Mouse (Mus musculus) mature B cell (primary cell): ENCODE data around the gene Thrb.
"Not testable (repeated sequence)": the region's sequence is repeated elsewhere in the genome, so short reads cannot be mapped to it uniquely, and the experiment has no call there.

Experiments used
- in situ Hi-C: fragments of 300-500 bp; cut with MboI; formaldehyde crosslinking; loops from 2 replicates; pipeline ENCODE4 v1.14.3; 2019

The Thrb gene

DNA sequence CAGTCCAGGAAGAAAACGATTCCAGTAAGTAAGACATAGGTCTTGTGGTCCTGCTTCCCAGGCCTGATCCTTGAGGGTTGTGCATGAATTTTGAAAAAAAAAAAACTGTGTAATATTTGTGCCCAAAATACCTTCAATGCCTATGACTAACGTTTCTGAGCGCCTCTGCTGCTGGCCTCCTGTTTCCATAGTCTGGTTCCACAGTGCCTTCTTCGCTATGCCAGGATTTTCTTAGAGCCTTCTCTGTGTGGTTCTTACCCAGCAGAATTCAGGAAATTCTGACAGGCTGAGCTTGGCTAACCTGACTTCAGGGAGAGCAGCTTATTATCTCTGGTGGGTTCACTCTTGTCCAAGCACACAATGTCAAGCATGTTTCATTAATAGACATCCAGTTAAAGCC is 274.7 kb downstream of the Thrb start:
- in situ Hi-C loops, result not testable (repeated sequence)

DNA sequence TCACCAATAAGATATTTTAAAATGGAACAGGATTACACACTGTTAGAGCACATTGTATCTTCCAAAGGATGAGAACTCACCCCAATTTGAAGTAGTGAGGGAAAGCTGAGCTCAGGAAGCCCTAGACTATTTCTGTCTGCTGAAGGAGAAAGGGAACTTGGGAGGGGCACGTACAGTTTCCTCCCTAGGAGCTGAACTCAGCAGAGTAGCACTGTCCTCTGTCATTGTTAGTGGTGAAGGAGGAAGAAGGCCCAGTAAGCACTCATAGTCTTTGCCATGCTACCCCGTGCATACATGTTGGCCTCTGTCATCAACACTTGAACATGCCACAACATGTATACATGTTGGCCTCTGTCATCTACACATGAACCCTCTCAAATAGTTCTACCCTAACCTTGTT is 294.0 kb downstream of the Thrb start:
- in situ Hi-C loops, result no loop called here

DNA sequence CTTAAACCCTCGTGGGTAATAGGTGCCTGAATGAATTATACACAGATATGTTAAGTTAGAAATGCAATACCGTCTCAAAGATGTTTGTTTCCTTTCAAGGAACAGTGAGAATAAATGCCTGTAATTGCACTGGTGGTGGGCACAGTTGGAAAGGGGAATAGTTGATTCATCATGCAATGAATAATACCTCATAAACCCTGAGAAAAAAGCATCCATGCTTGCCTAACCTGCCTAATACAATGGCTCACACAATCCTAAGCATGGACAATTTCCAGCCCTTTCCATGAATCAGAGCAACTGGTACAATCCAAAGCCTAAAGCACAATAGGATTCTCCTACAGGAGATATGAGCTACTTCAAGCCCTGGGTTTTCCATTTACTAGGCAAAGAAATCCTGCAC is 299.8 kb downstream of the Thrb start:
- in situ Hi-C loops, result no loop called here

DNA sequence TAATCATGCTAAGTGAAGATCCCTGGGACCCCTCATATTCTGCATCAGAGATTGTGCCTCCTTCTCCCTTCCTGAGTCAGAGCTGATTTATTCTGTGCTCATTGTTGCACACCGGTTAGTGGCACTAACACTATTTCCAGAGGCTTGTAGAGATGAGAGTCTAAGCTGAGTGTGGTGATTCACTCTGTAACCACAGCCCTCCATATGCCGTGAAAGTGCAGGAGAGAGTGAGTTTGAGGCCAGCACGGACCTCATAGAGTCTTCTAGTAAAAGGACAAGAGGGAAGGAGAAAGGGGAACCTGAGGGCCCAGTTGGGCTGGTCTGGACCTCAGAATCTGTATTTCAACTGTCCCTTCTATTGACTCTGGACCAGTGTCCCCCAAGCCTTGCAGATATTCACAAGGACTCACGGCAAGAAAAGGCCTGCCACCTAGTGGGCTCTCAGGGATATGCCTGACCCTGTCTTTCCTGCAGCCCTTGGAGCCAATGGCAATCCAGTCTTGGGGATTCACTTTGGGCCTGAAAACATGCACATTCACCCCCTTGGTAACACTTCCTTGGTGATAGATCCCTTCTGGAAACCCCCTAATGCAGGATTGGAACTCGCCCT is 307.2 kb downstream of the Thrb start:
- in situ Hi-C loops, result no loop called here

DNA sequence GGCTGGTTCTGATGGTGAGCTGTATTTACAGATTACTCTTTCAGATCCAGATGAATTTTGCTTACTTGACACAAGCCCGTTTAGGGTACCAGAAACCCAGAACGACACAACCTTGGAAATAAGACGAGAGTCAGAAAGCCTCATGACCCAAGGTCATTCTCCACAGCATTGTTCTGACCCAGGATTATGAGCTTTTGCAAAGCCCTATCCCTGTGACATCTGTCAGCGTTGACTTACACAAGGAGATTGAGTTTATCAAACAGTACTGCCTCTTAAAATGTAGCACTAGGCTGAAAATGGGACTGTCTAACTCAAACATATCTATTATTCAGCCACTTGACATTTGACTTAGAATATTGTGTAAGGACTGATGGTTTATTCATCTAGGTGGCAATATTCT is 312.1 kb downstream of the Thrb start:
- in situ Hi-C loops, result no loop called here

DNA sequence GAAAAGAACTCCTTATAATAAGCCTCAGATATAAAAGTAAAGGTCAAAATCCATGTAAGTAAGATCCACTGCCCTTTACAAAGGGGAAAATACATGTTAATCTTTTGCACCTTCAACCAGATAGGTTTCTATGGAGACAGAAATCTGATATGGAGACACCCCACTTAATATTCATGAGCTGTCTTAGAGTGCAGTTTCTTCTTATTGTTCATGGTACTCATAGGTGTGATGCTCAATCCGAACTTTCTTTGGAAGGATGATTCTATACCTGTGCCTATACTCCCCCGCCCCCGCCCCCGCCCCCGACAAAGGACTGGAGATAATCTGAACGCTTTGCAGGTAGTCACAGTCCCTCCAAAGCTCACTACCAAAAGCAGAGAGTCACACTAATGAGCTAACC is 312.6 kb downstream of the Thrb start:
- in situ Hi-C loops, result no loop called here

DNA sequence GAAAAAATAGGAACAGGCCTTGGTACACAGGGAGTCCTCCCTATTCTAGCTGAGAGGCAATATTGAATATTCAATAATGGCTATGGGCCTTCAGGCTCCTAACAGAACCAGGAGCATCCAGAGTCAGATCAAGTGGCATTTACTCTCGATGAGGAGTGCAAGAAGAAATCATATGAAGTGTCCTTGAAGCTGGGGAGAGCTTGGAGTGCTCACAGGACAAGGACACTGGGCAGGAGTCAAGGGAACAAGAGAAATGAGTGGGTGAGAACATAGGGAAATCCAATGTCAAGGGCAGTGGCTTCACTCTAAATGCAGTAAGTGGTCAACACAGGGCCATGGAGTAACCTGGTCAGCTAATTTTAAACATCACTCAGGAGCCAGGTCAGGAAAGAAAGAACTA is 315.7 kb downstream of the Thrb start:
- in situ Hi-C loops, result no loop called here

DNA sequence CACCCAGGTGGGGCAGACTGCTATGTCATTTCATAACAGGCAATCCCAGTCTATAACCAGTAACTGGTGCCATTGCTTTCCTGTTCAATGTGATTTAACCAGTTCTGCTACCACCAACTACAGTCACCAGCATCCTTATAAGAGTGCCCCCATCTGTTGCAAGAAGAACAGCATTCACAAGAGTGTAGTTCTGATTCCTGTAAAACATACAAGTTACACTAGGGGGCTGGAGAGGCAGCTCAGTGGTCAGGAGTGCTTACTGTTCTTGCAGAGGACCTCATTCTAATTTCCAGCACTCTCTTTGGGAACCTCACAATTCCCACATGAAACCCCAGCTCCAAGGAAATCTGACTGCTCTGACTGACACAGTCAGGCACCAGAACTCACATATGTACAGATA is 318.2 kb downstream of the Thrb start:
- in situ Hi-C loops, result no loop called here

DNA sequence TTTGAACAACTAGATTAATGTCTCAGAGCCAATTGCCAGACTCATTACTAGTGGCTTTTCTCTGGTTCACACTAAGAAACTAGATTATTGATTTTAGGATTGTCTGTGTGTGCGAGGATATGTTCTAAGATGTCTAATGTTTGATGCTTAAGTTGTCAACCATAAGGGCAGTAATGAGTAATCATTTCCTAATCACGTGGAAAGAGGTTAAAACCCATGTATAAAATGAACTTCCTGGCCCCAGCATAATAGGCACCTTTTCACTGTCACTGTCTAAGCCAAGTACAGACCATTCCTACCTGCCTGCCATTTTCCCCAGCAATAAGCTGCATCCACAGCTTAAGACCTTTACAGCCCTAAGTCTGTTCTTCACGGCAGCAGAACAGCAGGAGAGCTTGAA is 321.2 kb downstream of the Thrb start:
- in situ Hi-C loops, result no loop called here

DNA sequence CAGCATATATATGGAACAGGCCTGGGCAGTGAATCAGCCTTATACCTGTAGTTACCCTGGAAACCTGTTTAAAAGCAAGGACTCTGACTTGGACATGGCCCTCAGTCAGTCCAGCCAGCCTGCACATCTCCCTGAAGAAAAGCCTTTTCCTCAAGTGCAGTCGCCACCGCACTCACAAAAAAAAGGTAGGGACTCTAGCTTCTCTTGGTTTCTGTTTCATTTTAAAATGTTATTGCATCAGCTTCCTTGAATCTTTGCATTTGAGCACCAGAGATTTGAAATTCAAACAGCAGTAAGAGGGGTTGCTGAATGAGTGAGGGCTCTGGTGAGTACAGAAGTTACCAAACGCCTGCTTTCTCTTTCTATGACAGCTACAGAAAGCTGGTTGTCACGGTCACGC is 322.0 kb downstream of the Thrb start:
- in situ Hi-C loops, result no loop called here

DNA sequence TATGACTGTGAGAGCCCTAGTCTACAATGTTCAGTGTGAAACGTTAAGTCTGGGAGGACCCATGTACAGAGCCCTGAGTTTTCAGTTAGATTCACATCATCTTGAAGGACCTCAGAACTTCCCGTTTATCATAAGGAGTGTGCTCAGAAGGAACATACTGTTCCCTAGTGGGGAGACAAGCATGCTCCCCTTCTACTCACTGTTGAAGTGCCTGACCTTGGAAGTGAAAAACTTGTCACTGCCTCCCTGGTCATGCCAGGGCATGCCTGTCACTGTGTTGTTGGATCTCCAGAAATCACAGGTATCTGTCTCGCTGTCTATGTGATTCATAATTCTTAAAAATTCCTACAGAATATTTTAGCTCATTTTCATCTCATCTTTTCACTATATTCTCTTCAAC is 323.3 kb downstream of the Thrb start:
- in situ Hi-C loops, result no loop called here

DNA sequence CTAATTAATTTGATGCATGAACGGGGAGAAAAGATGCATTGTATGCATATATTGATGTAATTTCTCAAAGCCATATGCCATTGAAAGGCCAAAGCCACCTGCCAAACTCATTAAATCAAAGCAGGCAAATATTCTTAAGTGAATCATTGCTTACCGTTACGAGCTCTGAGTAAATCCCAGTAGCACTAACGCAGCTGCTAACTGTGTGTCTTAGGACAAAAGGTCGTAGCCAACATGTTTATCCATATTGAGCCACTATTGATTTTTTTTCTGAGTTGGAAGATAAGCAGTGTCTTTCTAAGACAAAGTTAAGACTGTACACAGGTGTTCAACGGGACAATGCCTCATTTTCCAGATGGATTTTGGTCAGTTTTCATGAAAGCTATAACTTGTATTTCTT is 323.8 kb downstream of the Thrb start:
- in situ Hi-C loops, result no loop called here

DNA sequence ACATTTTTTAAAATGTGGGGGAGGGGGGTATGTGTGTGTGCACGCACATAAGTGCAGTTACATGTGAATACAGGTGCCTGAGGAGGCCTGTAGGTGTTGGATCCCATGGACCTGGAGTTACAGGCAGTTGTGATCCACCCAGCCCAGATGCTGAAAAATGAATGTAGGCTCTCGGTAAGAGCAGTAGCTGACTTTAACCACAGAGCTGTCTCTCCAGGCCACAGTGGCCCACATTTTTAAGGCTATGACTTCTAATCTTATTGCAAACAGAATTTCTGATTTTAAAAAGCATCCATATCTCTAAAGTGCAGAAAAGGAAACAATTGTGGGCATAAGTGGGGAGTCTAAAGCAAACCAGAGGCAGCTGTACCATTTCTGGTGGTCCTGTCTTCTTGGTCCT is 328.5 kb downstream of the Thrb start:
- in situ Hi-C loops, result no loop called here

DNA sequence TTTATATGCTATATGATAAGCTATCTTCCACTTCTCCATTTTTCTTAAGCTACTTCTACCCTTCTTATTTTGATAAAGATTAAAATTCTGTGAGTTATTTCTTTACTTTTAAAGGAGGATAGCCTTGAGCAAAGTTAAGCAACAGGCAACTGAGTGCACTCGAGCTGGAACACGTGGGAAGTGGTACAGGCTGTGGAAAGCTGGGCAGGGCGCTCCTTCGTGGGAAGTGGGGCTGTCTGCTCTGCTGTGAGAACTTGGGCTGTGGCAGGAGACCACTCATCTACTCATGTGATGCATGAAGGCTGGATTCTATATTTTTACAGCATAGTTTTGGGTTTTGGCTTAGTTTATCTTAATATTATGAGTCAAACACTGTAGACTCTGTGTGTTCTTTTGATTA is 329.1 kb downstream of the Thrb start:
- in situ Hi-C loops, result no loop called here

DNA sequence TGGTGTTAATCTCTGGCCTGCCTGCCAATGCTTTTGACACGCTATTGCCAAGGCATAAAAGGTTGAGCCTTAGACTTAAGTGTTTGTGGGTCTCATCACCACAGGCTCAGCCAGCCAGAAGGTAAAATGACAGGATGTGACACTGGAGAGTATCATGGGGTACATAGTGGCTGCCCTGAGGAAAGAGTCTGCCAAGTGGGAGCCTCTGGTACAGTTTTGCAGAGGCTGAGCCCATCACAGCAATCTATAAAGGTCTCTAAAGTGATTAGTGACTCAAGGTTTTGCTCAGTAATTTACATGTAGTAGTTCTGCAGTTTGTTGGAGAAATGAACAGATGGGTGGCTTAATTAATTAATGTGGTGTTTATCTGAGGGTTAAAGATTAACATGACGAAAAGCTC is 330.1 kb downstream of the Thrb start:
- in situ Hi-C loops, result no loop called here

DNA sequence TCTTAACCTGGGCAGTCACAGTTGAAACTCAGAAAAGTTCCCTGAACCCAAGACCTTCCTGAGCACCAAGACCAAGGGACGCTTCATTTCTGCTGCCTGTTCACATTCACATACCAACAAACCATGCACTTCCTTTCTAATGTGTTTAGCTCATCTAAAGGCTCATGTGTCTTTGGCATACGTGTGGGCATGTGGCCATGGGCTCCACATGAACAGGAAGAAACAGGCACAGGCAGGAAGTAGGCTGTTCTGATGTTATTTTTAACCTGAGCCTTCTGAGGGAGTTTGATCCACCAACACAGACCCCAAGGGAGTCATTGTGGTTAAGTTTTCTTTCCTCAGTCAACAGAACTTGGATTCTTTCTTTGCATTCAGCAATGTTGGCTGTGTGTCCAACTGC is 341.8 kb downstream of the Thrb start:
- in situ Hi-C loops, result no loop called here

DNA sequence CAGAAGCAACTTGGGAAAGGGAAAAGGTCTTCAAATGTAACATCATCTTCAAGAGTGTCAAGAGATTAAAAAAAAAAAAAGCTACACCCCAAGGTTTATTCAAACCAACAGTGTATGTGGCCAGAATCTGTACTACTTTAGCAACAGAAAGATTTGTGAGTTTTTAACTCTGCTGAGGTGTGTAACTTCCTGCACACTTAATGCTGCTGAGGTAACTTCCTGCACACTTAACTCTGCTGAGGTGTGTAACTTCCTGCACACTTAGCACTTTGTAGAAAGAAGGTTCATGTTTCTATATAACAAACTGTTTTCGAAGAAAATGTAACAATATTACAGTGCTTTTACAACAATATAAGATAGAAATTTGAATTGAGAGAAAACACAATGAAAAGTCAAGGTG is 343.6 kb downstream of the Thrb start:
- in situ Hi-C loops, result no loop called here

DNA sequence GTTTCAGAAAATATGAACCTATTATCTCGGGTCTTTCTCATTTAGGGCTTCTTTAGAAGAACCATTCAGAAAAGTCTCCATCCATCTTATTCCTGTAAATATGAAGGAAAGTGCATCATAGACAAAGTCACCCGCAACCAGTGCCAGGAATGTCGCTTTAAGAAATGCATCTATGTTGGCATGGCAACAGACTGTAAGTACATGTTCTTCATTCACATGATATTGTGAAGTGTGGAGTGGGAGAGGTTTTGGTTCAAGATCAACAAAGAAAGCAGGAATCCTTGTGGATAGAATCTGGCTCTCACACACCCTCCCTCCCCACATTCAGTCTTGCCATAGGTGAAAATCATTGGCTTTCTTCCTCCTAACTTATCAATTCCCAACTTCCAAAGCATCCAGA is 348.5 kb downstream of the Thrb start:
- in situ Hi-C loops, result no loop called here

DNA sequence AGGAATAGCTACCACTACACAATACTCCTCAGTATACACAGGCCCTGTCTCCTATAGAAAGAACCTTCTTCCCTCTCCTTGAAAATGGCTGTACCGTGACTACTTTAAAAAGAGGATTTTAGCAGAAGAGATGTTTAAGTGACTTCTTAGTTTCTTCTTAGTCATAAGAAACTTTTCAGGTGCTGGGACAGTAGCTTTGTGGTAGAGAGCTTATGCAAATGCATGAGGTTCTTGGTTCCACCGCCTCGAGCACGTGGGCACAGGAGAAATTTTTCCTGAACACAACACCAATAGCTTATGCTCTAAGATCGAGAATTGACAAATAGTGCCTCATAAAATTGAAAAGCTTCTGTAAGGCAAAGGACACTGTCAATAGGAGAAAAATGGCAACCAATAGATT is 356.5 kb downstream of the Thrb start:
- in situ Hi-C loops, result no loop called here

DNA sequence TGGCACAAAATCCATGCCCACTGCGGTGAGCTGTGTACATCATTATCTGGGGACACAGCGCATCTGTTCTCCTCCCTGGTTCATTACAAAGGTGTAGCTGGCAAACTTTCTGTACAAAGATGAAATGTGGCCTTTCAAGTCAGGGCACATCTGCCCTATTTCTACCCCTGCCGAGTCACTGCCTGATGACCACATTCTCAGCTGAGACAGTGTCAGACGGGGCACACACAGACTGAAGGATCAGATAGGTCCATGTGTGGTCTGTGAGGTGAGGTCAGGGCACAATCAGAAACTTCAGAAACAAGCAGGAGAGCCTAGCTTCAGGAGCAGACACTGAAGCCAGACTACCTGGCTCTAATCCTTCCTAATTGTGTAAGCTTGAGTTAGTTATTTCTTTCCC is 360.1 kb downstream of the Thrb start:
- in situ Hi-C loops, result no loop called here

DNA sequence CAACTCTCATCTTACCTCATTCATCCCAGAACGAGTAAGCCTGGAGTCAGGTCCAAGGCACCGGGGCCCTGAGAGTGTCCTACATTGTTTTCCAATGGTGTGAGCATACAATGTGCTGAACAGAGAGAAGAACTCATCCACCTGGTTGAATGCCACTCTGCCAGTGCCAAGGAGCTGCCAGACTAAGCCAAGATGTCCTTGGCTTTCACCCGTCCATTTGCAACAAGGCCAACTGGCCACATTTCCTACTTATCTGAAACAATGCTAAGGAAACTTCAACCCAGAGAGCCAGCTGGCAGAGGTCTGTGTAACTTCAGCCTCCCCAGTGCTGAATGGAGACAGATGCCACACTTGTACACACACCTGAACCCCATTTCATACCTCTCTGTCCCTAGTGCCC is 360.6 kb downstream of the Thrb start:
- in situ Hi-C loops, result no loop called here

DNA sequence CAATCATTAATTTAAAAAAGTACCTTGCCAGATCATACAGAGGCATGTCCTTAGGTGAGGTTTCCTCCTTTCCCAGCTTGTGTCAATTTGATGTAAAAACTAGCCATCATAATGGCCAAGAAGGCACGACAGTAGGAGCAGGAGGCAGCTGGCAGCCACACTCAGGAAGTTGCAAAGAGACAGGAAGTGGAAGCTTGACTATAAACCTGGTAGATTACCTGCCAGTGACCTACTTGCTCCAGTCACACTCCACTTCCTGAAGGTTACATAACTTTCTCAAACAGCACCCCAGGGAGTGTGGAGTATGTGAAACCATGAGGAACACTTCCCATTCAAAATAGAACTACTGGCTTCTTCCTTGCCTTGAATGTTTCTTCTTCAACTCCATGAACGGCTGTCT is 361.7 kb downstream of the Thrb start:
- in situ Hi-C loops, result no loop called here

DNA sequence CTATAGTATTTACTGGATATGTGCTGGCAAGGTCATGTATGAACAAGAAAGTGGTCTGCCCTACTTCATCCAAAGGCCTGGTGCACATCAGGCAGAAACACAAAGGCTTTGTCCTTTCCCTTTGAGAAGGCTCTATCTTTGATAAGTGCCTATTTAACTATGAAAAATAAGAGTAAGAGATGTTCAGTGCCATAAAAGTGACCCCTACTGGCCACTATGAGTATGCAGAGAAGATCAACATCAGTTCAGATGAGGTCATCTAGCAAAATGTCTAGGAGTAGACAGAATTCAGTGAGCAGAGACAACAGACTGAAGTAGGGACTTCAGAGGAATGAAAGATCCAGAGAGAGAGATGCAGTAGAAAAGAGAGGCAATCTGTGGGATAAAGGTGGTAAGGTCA is 362.3 kb downstream of the Thrb start:
- in situ Hi-C loops, result no loop called here

DNA sequence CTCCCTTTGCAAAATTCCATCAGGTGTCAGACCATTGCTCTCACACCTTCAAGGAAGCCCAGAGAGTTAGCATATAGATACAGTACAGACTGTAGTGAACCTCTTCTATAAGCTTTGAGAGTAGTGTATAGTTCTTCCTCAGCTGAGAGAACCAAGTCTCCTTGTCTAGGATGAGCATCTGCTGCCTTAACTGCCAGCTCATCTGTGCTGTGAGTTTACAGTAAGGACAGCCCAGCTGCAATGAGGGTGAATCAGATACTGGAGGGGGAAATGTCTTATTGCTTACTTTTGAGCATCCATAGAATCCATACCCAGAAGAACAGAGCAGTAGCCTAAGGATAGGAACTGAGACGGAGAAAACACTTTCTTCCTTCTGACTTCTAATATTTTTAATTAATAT is 367.8 kb downstream of the Thrb start:
- in situ Hi-C loops, result no loop called here
